Mouse (Mus musculus) lung, postnatal 0 days (tissue): ENCODE measurements at regions not wholly inside any gene's neighbourhood (a gene's known extent, or its start where the extent isn't known, plus 50 kb on each side); places are given as distances from the start of the nearest gene placed in this dataset.
A peak's percentile ranks its signal among the peaks of the same experiment; 100 is the strongest.
"Not testable (repeated sequence)": the region's sequence is repeated elsewhere in the genome, so short reads cannot be mapped to it uniquely, and the experiment has no call there.

Source experiments
- ATAC-seq: fragments of 200-750 bp; cut with Nextera tagmentation; 2 replicates; pipeline ENCODE4 v1.8.0; 2017; ENCODE audit warnings: moderate library complexity
- DNase-seq: peaks from one replicate; pipeline ENCODE4 v3.0.0-alpha.2; 2016; ENCODE audit warnings: low spot score
- H3K27ac ChIP-seq: fragments of 300-500 bp; sonication (generic); 2 replicates; pipeline ENCODE4 v1.5.1; 2014; ENCODE audit warnings: antibody characterized with exemption, mild to moderate bottlenecking, low read length, mixed read lengths
- H3K27me3 ChIP-seq: fragments of 300-500 bp; sonication (generic); replicated peaks from 2 replicates; pipeline ENCODE4 v1.6.1; 2014; ENCODE audit warnings: low read length, mixed read lengths; ENCODE audit not compliant: insufficient read depth
- H3K36me3 ChIP-seq: fragments of 300-500 bp; sonication (generic); 2 replicates; pipeline ENCODE4 v1.6.1; 2014; ENCODE audit warnings: low read length, mixed read lengths; ENCODE audit not compliant: insufficient read depth
- H3K4me1 ChIP-seq: fragments of 300-500 bp; sonication (generic); 2 replicates; pipeline ENCODE4 v1.6.1; 2014; ENCODE audit warnings: antibody characterized with exemption, low read depth, low read length, mixed read lengths; ENCODE audit not compliant: insufficient read depth
- H3K4me2 ChIP-seq: fragments of 300-500 bp; sonication (generic); replicated peaks from 2 replicates; pipeline ENCODE4 v1.6.1; 2014; ENCODE audit warnings: low read depth, mild to moderate bottlenecking, low read length, moderate library complexity, mixed read lengths
- H3K4me3 ChIP-seq: fragments of 300-500 bp; sonication (generic); 2 replicates; pipeline ENCODE4 v1.5.1; 2014; ENCODE audit warnings: low read depth, low read length
- H3K9ac ChIP-seq: fragments of 300-500 bp; sonication (generic); replicated peaks from 2 replicates; pipeline ENCODE4 v1.6.1; 2014; ENCODE audit warnings: low read depth, mild to moderate bottlenecking
- H3K9me3 ChIP-seq: fragments of 300-500 bp; sonication (generic); 2 replicates; pipeline ENCODE4 v1.6.1; 2016; ENCODE audit warnings: low read length, mixed read lengths
- CTCF ChIP-seq: IDR thresholded peaks from 2 replicates; pipeline ENCODE4 v1.5.1; 2016; ENCODE audit warnings: antibody characterized with exemption, mild to moderate bottlenecking
- EP300 ChIP-seq: IDR thresholded peaks from 2 replicates; pipeline ENCODE4 v1.6.1; 2016; ENCODE audit warnings: antibody characterized with exemption, mild to moderate bottlenecking, control low read depth
- WGBS: fragments of 180-500 bp; shearing (Covaris S2); extraction: QIAGEN DNeasy Blood & Tissue Kit; methylation state at CpG from one replicate; pipeline ENCODE4 v1.1.7; 2014; 5-methylcytosine and 5-hydroxymethylcytosine counted together

GRCm38 (mm10) chr17:13581995-13582588, 178.2 kb upstream of the Afdn start:
- Histone ChIP-seq H3K4me2 (no peak overlapping the region), H3K9me3 (no peaks in the 10 kb centered on the region), H3K4me3 (no peak overlapping the region), H3K27ac (no peak overlapping the region), H3K4me1 (no peaks in the 10 kb centered on the region), H3K36me3 (no peaks in the 10 kb centered on the region), H3K27me3 (no peaks in the 10 kb centered on the region), H3K9ac (no peak overlapping the region)
- DNase-seq (no peak), ATAC-seq (no peak)
- WGBS: 71% methylated on average over 6 of the region's 6 CpGs
- TF ChIP-seq EP300 (no peak), CTCF (no peak)

- TF ChIP-seq EP300 (no peak), CTCF (no peak)
- DNase-seq: no peak
- WGBS: 61% methylated on average over 9 of the region's 9 CpGs
- Histone ChIP-seq H3K27ac (no peak overlapping the region), H3K9me3 (no peaks in the 10 kb centered on the region), H3K4me1 (no peaks in the 10 kb centered on the region), H3K9ac (no peak overlapping the region), H3K4me2 (no peak overlapping the region), H3K36me3 (no peaks in the 10 kb centered on the region), H3K27me3 (no peaks in the 10 kb centered on the region), H3K4me3 (no peak overlapping the region)
- no peak for ATAC-seq
Observed at GRCm38 (mm10) chr17:13583475-13584233, 176.7 kb upstream of the Afdn start.

- DNase-seq (no peak), ATAC-seq (peak; percentile 38; the same call in 1 of the 2 replicates)
- Histone ChIP-seq H3K9ac (no peak overlapping the region), H3K4me2 (no peak overlapping the region), H3K27ac (no peak overlapping the region), H3K4me1 (no peaks in the 10 kb centered on the region), H3K9me3 (no peaks in the 10 kb centered on the region), H3K4me3 (no peak overlapping the region), H3K36me3 (no peaks in the 10 kb centered on the region), H3K27me3 (no peaks in the 10 kb centered on the region)
- 52% methylated on average over 4 of the region's 4 CpGs for WGBS
- TF ChIP-seq CTCF (no peak), EP300 (no peak)
Observed at GRCm38 (mm10) chr17:13584394-13584793, 175.9 kb upstream of the Afdn start.

- not testable (repeated sequence) for H3K27ac ChIP-seq, H3K36me3 ChIP-seq, H3K9me3 ChIP-seq, ATAC-seq, H3K4me1 ChIP-seq, DNase-seq, H3K27me3 ChIP-seq, H3K9ac ChIP-seq, H3K4me3 ChIP-seq, H3K4me2 ChIP-seq
- 74% methylated on average over 1 of the region's 1 CpGs for WGBS
Observed at GRCm38 (mm10) chr17:13590240-13590837, 170.0 kb upstream of the Afdn start.
